Comparison of ENCODE assay signal across 15 mouse cellular contexts in the genomic region with DNA sequence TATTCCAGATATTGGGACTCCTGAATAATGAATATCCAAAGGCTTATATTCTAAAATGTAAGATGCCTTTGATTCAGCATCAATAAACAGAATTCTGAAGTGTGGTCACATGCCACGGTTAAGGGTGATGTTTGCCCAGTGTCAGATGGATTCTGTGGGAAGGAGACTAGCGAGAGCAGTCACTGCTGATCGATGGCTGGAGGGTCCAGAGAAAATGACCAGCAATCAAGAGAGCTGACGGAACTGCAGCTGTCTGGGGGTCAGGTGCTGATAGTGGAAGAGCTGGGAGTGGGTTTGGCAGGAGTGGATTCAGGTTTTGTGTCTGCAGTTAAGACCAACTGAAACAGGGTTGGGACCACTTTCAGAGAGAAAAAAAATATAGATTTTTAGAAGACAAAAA. TPM values are rescaled to one million over a fixed set of nuclear protein-coding genes. Genes with fewer than 3 reads are reported as not detected.
"Had no signal": no experiment of that assay in that cellular context is flagged by ENCODE, and none has a peak within 500 bp of the region (broad histone marks: within the 10 kb centered on the region; RNA-seq: fewer than 3 reads in every experiment).

No protein-coding gene starts in this region.

- H3K4me3 ChIP-seq: limb, embryonic 12.5 days; limb, embryonic 15.5 days; midbrain, embryonic 15.5 days; myocyte had no signal

- DNase-seq: right cerebral cortex, adult 18-20 months; thymus, adult 2 months; thymus, postnatal 14 days; thymus, postnatal 4 days had no signal

- H3K36me3 ChIP-seq: limb, embryonic 12.5 days; limb, embryonic 15.5 days; midbrain, embryonic 15.5 days had no signal

- H3K4me2 ChIP-seq: limb, embryonic 12.5 days; limb, embryonic 15.5 days; liver, embryonic 11.5 days; midbrain, embryonic 15.5 days had no signal

- H3K27ac ChIP-seq: limb, embryonic 12.5 days; limb, embryonic 15.5 days; liver, embryonic 14.5 days; macrophage; midbrain, embryonic 15.5 days; stomach, postnatal 0 days had no signal

- H3K9me3 ChIP-seq: limb, embryonic 12.5 days; limb, embryonic 15.5 days; midbrain, embryonic 15.5 days had no signal

- ATAC-seq: liver, postnatal 0 days had no signal

- H3K4me1 ChIP-seq: limb, embryonic 15.5 days; midbrain, embryonic 15.5 days had no signal

- H3K9ac ChIP-seq: limb, embryonic 12.5 days; limb, embryonic 15.5 days; liver, embryonic 14.5 days; liver, postnatal 0 days; lung, embryonic 14.5 days; midbrain, embryonic 15.5 days had no signal

- H3K27me3 ChIP-seq: limb, embryonic 12.5 days; limb, embryonic 15.5 days; midbrain, embryonic 15.5 days had no signal

RNA-seq across cellular contexts. Expression of gene Lsmem1, which starts 44.0 kb away (rescaled TPM):
- polyA plus RNA-seq: liver, postnatal 0 days; lung, embryonic 14.5 days; macrophage; midbrain, embryonic 15.5 days; stomach, embryonic 14.5 days; stomach, postnatal 0 days had no signal
